Comparison of ENCODE assay signal across 16 mouse cellular contexts in genomic region chr14:45478977-45479806, GRCm38 (mm10). TPM values are rescaled to one million over a fixed set of nuclear protein-coding genes. Genes with fewer than 3 reads are reported as not detected.
DNase-seq lines count a peak whose midpoint lies in the region; ATAC-seq lines count a peak whose summit lies in the region.
"Had no signal": no experiment of that assay in that cellular context is flagged by ENCODE, and none has a peak within 500 bp of the region (broad histone marks: within the 10 kb centered on the region; RNA-seq: fewer than 3 reads in every experiment).

No protein-coding gene starts in this region.

- H3K9ac ChIP-seq in kidney, embryonic 14.5 days (ENCODE audit: low read depth, low read length), result no peak overlapping the region
- no peak overlapping the region for H3K9ac ChIP-seq in neural tube, embryonic 13.5 days
- H3K9ac ChIP-seq in stomach, embryonic 16.5 days (ENCODE audit: low read length), result no peak overlapping the region
- H3K9ac ChIP-seq: forebrain, embryonic 13.5 days had no signal

- H3K27me3 ChIP-seq in kidney, embryonic 14.5 days (ENCODE audit: control insufficient read depth, insufficient read depth, low read length), result no peaks in the 10 kb centered on the region
- H3K27me3 ChIP-seq in neural tube, embryonic 13.5 days, result no peaks in the 10 kb centered on the region
- no peaks in the 10 kb centered on the region for H3K27me3 ChIP-seq in stomach, embryonic 16.5 days (ENCODE audit: control insufficient read depth, insufficient read depth, low read length)
- H3K27me3 ChIP-seq: forebrain, embryonic 13.5 days; Patski had no signal

- no peak overlapping the region for H3K4me3 ChIP-seq in kidney, embryonic 14.5 days (ENCODE audit: low read length)
- no peak overlapping the region for H3K4me3 ChIP-seq in neural tube, embryonic 13.5 days
- H3K4me3 ChIP-seq in stomach, embryonic 16.5 days (replicated peaks; ENCODE audit: low read length), result no peak overlapping the region
- H3K4me3 ChIP-seq: forebrain, embryonic 13.5 days; left cerebral cortex, adult 2 months had no signal

- H3K4me2 ChIP-seq in kidney, embryonic 14.5 days (replicated peaks; ENCODE audit: low read depth, low read length), result no peak overlapping the region
- H3K4me2 ChIP-seq in neural tube, embryonic 13.5 days, result no peak overlapping the region
- no peak overlapping the region for H3K4me2 ChIP-seq in stomach, embryonic 16.5 days (ENCODE audit: low read depth, low read length)
- H3K4me2 ChIP-seq: forebrain, embryonic 13.5 days had no signal

- H3K36me3 ChIP-seq in kidney, embryonic 14.5 days (ENCODE audit: control insufficient read depth, insufficient read depth, low read length), result peaks cover 41% of the 10 kb centered on the region
- peaks cover 35% of the 10 kb centered on the region for H3K36me3 ChIP-seq in neural tube, embryonic 13.5 days
- peaks cover 24% of the 10 kb centered on the region; the same call in 1 of the 2 replicates for H3K36me3 ChIP-seq in stomach, embryonic 16.5 days (ENCODE audit: control insufficient read depth, insufficient read depth, low read length)

- peak overlapping the region; percentile 32; the same call in 1 of the 2 replicates for H3K27ac ChIP-seq in kidney, embryonic 14.5 days (ENCODE audit: low read depth, low read length)
- H3K27ac ChIP-seq in neural tube, embryonic 13.5 days (replicated peaks), result peak overlapping the region; percentile 18; the same call in 1 of the 2 replicates
- peak overlapping the region; percentile 21; the same call in 1 of the 2 replicates for H3K27ac ChIP-seq in stomach, embryonic 16.5 days (ENCODE audit: low read length)
- H3K27ac ChIP-seq: forebrain, embryonic 13.5 days; left cerebral cortex, adult 2 months had no signal

- intact Hi-C loops in heart, postnatal 25 days (cut with DNase I), result no loop called here

- ATAC-seq in kidney, embryonic 14.5 days (ENCODE audit: low FRiP score, low TSS enrichment), result peak; percentile 36; the same call in 1 of the 2 replicates
- ATAC-seq in neural tube, embryonic 13.5 days (ENCODE audit: low read depth), result 0 out of 2 replicates have a peak, but pooled peaks have one; percentile 50
- peak; percentile 47; the same call in 1 of the 2 replicates for ATAC-seq in stomach, embryonic 16.5 days (ENCODE audit: insufficient read depth, low FRiP score)
- ATAC-seq: forebrain, embryonic 13.5 days; Patski had no signal

- peak; percentile 91 for DNase-seq in heart, adult 11 months
- no peak for DNase-seq in heart, postnatal 25 days (ENCODE audit: low spot score)
- DNase-seq in kidney, postnatal 4 days, result no peak
- DNase-seq in neural tube, embryonic 10.5 days (ENCODE audit: extremely low spot score, low spot score), result no peak
- DNase-seq in right cerebral cortex, postnatal 25 days, result no peak
- DNase-seq: adrenal gland, adult 8-10 months; gastrocnemius, postnatal 36 days; kidney, adult 8-10 months; lung, postnatal 36 days had no signal

- WGBS in kidney, embryonic 14.5 days, result 41% methylated on average over 9 of the region's 9 CpGs
- WGBS in neural tube, embryonic 13.5 days, result 65% methylated on average over 9 of the region's 9 CpGs
- WGBS in stomach, embryonic 16.5 days, result 39% methylated on average over 9 of the region's 9 CpGs

- H3K9me3 ChIP-seq in kidney, embryonic 14.5 days (ENCODE audit: control insufficient read depth, low read length), result no peaks in the 10 kb centered on the region
- no peaks in the 10 kb centered on the region for H3K9me3 ChIP-seq in neural tube, embryonic 13.5 days
- H3K9me3 ChIP-seq in stomach, embryonic 16.5 days (replicated peaks; ENCODE audit: control insufficient read depth, low read length), result no peaks in the 10 kb centered on the region
- H3K9me3 ChIP-seq: forebrain, embryonic 13.5 days had no signal

- H3K4me1 ChIP-seq in kidney, embryonic 14.5 days (ENCODE audit: control insufficient read depth, insufficient read depth, low read length), result peaks cover 15% of the 10 kb centered on the region; the same call in 1 of the 2 replicates
- peaks cover 13% of the 10 kb centered on the region for H3K4me1 ChIP-seq in neural tube, embryonic 13.5 days (replicated peaks)
- peaks cover 3% of the 10 kb centered on the region; the same call in 1 of the 2 replicates for H3K4me1 ChIP-seq in stomach, embryonic 16.5 days (ENCODE audit: control insufficient read depth, insufficient read depth, low read length)
- H3K4me1 ChIP-seq: forebrain, embryonic 13.5 days had no signal

RNA-seq across cellular contexts. Expression of gene Fermt2, which starts 50.7 kb away (rescaled TPM):
- 100 to 1,000 TPM; 253 to 256 TPM for total RNA-seq in heart, postnatal 25 days (2021)
- 147 and 172 TPM in 2 replicates for polyA plus RNA-seq in kidney, embryonic 14.5 days (2014; fragmentation: Nextera tagmentation; extraction: Ambion mirVana)
- 85.0 and 85.5 TPM in 2 replicates for polyA plus RNA-seq in neural tube, embryonic 13.5 days (2015; fragmentation: Nextera tagmentation; extraction: Ambion mirVana)
- 213 and 235 TPM in 2 replicates for polyA plus RNA-seq in stomach, embryonic 16.5 days (2015; fragmentation: Nextera tagmentation; extraction: Ambion mirVana)
- total RNA-seq: monocyte, adult 5-6 weeks had no signal
